Mouse (Mus musculus) lung, postnatal 10 days (tissue): ENCODE measurements at regions not wholly inside any gene's neighbourhood (a gene's known extent, or its start where the extent isn't known, plus 50 kb on each side); places are given as distances from the start of the nearest gene placed in this dataset.

Source experiments
- DNase-seq: peaks from one replicate; pipeline ENCODE4 v3.0.0; 2021

- no peak for DNase-seq
These were observed 63.8 kb upstream of the Thpo start for GRCm38 (mm10) chr16:20798115-20798514.

DNA sequence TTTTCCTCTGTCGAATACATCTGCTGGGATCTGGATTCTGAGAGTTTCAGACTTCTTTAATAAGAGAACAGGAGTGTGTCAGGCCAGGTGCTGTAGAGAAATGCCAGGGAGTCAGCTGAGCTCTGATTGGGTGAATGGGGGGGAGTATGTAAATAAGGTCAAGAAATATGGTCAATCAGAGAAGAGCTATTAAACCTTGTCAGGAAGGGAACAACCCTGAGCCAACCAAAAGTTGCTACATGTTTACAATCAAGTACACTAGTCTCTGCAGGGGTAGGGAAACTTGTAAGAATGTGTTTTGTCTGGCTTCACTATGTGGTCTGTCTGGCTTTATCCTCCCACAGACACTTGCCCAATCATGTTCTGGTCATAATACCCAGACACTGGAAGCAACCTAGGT is 60.4 kb upstream of the Thpo start:
- DNase-seq, result no peak
